Mouse (Mus musculus) embryonic fibroblast, embryonic 13.5 days (primary cell): ENCODE measurements around the gene Acox1.

Source experiments
- CTCF ChIP-seq: IDR thresholded peaks from 2 replicates; pipeline ENCODE4 v1.5.1; 2011; ENCODE audit warnings: mild to moderate bottlenecking, control low read depth, low read length, moderate library complexity, borderline replicate concordance; ENCODE audit not compliant: insufficient read depth
- POLR2A ChIP-seq: IDR thresholded peaks from 2 replicates; pipeline ENCODE4 v1.6.1; 2011; ENCODE audit warnings: low read depth, mild to moderate bottlenecking, control low read depth, low read length, moderate library complexity

DNA sequence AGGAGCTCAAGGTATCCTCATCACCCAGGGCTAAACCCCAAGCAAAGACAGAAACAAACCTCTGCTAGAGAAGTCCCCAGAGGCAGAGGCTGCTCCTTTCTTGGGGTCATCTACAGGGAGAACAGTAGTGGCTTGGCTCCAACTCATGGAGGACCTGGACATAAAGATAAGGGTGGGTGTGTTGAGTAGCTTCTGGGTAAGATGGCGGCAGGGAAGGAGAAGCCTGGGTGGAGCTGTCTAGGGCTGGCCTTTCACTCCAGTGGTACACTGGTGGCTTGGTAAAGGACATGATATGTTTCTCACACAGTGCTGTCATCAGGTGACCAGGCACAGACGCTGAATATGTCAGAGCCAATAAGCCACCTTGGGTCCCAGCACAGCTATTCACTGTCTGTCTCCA lies 47.9 kb downstream of the Acox1 start:
- TF ChIP-seq CTCF (no peak), POLR2A (no peak)
